Mouse (Mus musculus) cerebellum, postnatal 10 days (tissue): ENCODE measurements around the gene Erp44.

Experiments used
- DNase-seq, 2 experiments: peaks; one replicate each; pipeline ENCODE4 v3.0.0; 2021; ENCODE audit warnings: mixed read lengths in 2 of 2

Gene Erp44

DNA sequence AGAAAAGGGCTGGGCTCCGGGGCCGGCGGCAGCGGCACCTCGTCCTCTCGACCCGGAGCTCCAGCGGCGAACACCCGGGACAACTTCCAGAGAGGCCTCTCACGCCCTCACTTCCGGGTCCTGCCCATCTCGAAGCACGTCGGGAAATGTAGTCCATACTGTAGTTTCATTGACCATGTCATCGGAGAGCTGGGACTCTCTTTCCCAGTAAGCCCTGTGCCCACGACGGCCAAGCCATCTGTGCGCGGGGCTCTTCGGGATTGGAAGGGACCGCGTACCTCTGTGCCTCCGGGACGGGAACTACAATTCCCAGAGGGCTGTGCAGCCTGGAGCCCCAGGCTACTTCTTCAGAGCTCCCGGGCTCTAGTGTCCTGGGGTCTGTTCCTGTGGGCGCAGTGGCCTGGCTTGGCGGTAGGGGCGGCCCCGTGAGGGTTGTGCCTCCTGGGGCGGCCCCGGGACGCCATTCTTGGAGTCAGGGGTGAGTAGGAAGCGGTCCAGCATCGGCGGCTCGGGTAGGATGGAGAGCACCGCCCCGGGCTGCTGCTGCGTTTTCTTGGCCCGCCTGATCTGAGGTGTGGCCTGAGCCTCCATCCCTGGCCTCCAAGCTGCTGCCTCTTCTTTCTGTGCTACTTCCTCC lies at the start of gene Erp44, which contains the start of gene Invs:
Gene Erp44, minus strand, starts transcription at position 61 of the 637 bp plus-strand sequence.
Gene Invs, plus strand, starts transcription at position 263 of the 637 bp plus-strand sequence.
- DNase-seq = peak; percentile 96

GRCm38 (mm10) chr4:48328042-48328441 lies 48.7 kb upstream of the Erp44 start:
- DNase-seq = no peak

- DNase-seq = no peak
Measured at GRCm38 (mm10) chr4:48327192-48327591, 47.8 kb upstream of the Erp44 start.

DNA sequence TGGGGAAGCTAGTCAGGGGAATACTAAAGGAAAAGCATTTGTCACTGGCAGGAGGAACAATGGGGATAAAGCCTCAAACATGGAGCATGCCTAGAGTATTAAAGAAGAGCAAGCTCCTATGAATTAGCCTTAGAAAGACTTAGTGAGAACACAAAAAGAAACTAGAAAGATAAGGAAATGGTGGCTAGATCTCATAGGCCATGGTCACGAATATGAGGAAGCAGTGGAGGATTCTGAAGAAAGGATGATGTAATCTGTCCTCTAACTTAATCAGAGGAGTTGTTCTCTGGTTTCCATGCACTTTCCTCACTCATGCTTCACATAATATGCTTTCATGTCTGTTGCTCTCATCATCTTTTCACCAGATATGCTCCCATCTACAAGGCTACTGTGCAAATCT lies 42.7 kb upstream of the Erp44 start:
- no peak for DNase-seq

DNA sequence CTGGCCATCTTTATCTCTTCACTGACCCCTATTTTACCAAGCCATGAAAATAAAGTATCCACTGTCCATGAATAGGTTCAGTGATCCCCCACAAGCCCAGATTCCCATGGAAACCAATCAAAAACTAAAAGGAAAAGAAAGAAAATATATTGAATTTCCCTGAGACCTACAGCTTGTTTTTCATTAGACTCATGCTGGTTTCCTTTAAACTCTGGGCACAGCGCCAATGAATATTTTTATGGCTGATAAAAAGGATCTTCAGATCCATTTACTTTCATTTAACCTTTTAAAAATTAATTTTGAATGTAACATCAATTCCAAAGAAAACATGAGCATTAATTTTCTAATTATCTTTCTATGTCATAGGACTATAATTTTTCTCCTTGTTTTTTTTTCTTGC lies 41.9 kb upstream of the Erp44 start:
- peak; percentile 16 to 30 for DNase-seq

DNA sequence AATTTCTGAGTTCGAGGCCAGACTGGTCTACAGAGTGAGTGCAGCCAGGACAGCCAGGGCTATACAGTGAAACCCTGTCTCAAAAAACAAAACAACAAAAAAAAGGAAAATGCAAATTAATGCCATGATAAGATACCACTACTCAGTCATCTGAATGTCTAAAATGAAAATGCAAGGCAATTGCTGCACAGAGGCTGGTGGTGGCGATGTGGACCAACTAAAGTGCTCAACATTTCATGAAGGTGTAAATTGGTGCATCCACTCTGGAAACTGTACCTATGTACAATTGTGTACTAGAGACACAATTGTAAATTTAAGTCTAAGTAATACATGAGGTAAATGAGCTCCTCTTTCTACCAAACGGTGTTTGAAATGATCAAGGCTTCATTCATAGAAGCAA lies 36.7 kb upstream of the Erp44 start:
- DNase-seq = no peak

- DNase-seq = no peak
Measured at GRCm38 (mm10) chr4:48314814-48315213, 35.5 kb upstream of the Erp44 start.

DNA sequence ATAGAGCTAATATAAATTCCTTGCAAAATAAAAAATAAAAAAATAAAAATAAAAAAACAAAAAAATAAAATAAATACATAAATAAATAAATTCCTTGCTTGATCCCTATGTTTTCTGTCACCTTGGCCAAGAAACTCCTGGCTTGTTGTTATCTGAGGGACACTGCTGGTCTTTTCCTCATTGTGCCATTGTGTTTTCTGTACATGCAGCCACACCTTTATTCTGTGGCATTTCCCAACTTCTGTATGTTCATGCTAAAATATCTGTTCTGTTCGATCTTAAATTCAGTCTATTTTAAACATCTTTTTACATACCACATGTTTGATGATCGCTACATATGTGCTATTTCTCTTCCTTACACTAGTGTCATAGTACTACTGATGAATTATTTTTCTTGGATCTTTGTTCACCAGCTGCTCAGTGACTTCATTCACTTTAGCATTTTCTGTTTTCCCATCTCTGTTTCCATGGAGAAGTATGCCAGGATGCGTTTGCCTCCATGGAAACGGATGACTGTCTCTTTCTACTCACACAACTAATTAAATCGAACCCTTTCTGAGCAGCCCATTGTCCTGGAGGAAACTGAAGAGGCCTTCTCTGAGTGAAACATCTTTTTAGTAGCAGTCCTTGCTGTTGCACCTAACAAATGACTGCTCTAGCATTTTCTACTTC lies 7.9 kb upstream of the Erp44 start:
- no peak for DNase-seq

- DNase-seq = no peak
Measured at GRCm38 (mm10) chr4:48281121-48281520, 1.8 kb upstream of the Erp44 start.

- peak in 1 of 2 experiments; percentile 59 for DNase-seq
Measured at GRCm38 (mm10) chr4:48278757-48279497, 431 bp downstream of the Erp44 start.

GRCm38 (mm10) chr4:48277011-48277410 lies 2.3 kb downstream of the Erp44 start:
- no peak for DNase-seq

- DNase-seq = peak; percentile 23 to 31
Measured at GRCm38 (mm10) chr4:48275736-48276135, 3.6 kb downstream of the Erp44 start.

DNA sequence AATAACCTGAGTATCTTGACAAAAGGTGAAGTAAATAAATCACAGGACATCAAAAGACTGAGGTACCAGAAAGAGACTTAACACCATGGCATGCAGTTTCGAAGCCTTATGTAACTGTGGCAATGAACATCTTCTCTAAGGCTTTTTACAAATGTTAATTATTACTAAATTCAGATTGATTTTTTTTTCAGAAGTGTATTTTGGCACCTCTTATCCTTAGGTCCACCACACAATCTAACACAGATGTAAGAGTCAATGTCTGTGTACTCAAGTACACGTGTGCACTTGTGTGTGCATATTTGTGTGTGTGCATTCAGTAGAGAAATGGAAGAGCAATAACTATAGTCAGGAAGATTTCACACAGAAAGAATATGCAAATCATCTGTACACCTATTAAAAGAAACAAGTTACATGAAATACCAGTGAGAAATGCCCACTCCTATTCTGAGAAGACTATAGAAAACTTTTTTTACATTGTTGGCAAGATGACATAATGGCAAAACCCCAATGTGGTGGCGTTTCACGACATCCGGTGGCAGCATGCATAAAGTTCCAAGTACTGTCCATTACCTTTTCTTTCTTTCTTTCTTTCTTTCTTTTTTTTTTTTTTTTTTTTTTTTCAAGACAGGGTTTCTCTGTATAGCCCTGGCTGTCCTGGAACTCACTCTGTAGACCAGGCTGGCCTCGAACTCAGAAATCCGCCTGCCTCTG lies 6.1 kb downstream of the Erp44 start:
- no peak for DNase-seq

GRCm38 (mm10) chr4:48271838-48272237 lies 7.5 kb downstream of the Erp44 start:
- DNase-seq = no peak

DNA sequence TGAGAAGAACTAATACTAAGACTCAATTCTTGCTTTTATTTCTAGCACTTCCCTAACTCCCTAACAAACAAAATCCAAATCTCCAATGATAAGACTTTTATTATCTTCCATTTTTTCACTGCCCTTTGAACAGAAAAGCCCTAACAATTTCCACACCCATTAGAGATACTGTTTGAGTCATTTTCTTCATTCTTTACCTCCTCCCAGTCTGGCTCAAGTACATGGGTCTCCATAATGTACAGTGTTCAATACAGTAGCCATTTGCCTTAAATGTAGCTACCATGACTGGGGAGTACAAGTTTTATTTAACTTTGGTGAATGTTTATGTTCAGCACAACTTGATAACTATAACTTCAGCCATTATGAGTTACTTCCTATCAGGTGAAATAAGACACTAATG lies 8.8 kb downstream of the Erp44 start:
- no peak for DNase-seq

GRCm38 (mm10) chr4:48268127-48268526 lies 11.2 kb downstream of the Erp44 start:
- DNase-seq = no peak

DNA sequence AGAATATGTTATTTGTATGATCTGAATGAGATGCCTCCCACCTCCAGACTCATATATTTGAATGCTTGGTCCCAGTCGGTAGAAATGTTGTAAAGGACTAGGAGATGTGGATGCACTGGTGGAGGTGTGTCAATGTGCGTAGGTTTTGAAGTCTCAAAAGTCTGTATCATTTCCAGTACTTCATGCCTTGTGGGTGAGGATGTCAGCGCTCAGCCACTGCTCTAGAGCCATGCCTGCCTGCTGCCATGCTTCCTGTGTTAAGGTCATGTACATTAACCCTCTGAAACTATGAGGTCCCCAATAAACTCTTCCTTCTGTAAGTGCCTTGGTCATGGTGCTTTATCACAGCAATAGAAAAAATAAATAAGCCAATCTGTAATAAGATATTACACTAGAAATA lies 11.7 kb downstream of the Erp44 start:
- no peak for DNase-seq

DNA sequence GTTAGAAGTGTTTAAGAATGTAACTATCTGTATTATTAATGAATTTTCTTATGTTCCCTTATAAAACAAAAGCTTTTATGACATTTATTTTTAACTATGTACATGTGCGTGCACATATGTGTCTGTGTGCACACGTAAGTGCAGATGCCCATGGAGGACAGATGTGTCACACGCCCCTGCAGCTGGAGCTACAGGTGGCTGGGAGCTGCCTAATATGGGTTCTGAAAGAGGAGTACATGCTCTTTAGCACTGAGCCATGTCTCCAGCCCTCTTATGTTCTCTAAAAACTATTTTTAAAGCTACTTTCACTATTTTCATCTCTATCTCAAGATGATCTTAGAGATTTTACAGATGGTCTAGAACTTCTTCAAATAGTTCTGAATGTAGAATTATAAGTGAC lies 21.3 kb downstream of the Erp44 start:
- DNase-seq = no peak

- no peak for DNase-seq
Measured at GRCm38 (mm10) chr4:48253266-48253665, 26.1 kb downstream of the Erp44 start.

- DNase-seq = no peak
Measured at GRCm38 (mm10) chr4:48244280-48244679, 35.1 kb downstream of the Erp44 start.

DNA sequence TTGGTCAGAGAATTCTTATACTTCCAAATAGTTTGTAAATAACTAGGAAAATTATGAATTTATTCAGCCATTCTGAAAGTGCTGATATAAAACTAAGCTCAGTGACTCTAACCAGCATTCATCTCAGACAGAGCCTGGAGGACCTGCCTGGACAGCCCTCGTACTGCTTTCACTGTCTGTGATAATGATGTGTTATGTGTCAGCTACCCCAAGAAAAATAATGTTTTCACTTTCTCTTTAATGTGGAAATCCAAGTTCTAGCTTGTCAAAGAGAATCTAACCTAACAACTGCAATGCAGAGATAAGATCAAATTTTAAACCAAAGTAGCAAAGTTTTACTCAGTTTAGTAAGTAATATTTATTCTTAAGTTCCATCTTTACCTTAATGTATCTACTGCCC lies 35.6 kb downstream of the Erp44 start:
- DNase-seq = no peak

DNA sequence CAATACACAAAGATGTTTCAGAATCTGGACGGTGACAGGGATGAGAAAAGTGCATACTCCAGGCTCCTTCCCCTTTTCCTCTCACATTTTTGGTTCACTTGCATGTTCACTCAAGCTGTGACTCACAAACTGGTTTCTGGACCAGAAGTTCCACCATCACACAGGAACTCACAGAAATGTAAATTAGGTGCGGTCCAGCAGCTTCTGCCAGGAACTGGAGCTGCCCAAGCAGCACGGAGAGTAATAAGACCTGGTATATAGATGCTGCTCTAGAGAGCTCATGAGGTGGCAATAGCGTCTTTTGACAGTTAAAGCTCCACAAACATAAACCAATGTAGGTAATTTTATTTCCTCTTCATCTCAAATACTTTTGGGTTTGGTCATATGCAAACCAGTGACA lies 36.9 kb downstream of the Erp44 start:
- DNase-seq = no peak

- no peak for DNase-seq
Measured at GRCm38 (mm10) chr4:48239046-48239445, 40.3 kb downstream of the Erp44 start.
